Mouse (Mus musculus) MN1 (cell line): ENCODE results near the gene Trpc4.

ENCODE experiments used
- DNase-seq: peaks from one replicate; pipeline ENCODE4 v3.0.0-alpha.2; 2016; ENCODE audit warnings: low spot score

Trpc4 gene

DNA sequence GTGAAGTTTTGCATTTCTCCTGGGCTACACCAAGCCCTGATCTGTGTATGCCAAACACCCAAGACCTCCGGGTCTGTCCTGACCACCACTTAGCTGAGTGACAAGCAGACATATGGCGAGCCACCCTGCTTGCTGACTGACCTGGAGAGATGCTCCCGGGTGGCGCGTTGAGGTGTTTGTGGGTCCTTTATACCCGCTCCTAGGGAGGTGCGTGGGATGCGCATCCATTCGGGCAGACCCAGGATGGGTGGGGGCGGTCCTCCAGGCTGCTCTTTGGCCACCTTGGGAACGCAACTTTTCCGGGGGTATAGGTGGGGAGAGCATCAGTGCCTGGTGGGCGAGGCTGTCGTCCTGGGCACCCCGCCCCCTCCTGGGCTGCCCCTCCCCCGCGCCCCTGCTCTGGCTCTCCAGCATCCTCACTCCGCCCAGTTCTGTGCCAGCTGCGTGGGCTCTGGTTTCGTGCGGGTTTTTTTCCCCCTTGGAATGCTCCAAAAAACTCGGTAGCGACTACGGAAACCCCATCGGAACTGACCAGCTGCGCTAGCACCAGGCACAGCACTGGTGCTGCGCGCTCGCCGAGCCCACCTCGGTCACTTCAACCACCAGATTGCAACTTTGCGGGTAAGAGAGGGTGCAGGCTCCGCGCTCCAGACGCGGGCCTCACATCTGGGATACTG is at the start of gene Trpc4:
TSS of gene Trpc4 (plus strand) at position 397 of the 677 bp plus-strand sequence.
- DNase-seq = no peak

DNA sequence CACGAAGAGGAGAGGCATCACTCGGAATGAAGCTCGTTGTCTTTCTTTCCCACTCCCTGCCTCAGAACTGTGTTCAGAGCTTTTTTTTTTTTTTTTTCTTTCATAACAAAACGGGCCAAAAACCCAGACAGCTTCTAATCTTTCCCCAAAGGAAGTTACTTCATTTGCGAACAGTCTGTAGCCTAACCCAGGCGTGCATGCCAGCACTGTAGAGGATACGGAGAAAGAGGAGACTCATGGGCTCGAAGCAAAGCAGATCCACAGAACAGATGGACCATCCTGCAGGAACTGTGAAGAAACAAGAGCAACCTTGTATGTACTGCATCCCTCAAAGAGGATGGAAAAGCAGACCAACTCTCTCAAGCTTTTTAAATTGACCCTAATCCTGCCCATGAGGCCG is 44.3 kb upstream of the Trpc4 start:
- DNase-seq = no peak

DNA sequence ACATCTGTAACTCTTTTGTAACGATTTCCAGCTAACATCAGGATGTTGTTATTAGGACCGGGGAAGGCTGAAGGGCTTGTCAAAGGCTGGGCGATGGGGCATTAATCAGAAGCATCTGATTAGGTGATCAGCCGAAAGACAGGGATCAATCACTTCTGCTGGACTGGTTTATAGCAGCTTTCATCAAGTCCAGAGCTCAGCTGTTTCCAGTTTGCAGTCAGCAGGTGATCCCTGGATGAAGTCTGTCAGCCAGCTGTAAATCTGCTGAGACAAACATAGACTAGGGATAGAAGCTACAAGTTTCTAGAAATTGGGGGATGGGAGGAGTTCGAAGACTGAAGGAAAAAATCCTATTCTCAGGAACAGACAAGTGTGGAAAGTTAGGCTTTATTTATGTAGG is 20.5 kb upstream of the Trpc4 start:
- no peak for DNase-seq

DNA sequence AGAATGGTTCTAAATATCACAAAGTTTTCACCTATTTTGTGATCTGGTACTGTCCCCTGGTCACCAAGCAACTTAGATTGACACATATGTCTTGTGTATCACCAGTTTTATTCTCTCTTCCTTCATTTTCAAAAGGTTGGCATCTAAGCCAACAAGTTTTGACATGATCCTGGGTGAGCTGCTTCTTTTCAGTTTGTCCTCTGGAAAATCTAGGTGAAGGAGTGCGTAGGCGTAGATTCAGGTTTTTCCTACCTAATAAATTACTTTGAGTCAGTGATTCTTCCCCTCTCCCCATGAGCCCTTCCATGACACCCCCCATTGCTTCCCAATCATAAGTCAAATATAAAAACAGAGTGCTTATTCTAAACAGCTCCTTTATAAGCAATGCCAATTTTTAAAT is 14.5 kb upstream of the Trpc4 start:
- DNase-seq = no peak

DNA sequence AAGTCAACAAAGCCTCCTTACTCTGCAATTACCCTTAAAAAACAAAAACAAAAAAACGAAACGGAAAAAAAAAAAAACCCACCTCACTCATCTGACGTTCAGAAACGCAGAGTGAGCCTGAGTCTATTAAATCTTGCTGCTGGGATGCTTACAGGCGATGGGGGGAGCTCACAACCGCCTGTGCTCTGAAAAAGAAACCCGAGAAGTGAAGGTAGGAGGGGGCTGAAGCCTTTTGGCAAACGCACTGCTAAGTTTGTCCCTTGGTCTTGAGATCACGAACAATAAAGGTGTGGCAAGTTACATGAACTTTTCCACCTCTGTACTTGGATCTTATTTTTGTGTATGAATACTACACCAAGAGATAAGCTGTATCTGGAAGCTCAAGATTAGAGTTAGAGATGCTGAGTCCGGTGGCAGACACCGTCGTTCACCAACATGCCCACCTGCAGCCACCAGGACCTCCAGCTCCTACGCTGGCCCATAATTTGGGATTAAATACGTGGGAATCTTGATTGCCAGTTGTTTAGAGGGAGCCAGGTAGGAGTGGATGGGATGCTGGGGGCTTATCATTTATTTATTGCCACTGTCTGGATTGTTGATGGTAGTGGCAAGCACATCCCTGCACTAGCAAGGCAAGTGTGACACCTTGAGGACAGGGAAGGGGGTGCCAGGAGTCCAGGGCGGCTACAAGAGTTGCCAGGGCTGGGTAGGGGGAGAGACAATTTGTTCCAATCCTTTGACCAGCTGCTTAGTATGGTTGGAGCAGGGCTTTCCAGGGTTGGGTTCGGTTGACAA is 794 bp upstream of the Trpc4 start:
- no peak for DNase-seq

DNA sequence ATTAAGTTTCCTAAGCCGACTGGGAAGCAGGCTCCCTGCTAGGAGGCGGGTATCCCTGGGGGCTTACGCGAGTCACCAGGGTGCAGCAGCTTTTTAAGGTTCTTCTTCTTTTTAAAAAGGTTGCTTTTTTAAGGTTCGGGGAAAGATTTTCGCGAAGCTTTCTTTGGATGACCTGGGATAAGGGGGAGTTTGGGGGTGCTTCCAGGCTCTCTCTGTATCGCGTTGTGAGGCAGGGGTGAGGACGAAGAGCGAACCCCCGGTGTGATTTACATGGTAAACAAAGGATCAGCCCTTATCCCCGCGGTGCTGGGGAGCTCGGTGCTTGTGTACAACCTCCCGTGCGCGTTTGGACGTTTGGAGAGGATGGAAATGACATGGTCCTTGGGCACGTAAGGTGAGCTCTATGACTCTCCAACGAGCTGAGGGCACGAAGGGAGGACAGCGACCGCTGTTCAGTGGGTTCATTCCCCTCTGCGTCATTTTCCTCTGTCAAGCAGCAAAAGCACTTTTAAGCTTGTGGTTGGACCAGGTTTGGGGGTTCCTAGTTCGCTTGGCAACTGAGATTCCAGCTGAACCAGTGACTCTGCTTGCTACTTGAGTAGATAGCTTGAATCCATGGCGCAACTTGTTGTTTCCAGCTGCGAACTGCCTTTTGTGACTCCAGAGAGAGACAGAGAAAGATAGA is 623 bp downstream of the Trpc4 start:
- no peak for DNase-seq

DNA sequence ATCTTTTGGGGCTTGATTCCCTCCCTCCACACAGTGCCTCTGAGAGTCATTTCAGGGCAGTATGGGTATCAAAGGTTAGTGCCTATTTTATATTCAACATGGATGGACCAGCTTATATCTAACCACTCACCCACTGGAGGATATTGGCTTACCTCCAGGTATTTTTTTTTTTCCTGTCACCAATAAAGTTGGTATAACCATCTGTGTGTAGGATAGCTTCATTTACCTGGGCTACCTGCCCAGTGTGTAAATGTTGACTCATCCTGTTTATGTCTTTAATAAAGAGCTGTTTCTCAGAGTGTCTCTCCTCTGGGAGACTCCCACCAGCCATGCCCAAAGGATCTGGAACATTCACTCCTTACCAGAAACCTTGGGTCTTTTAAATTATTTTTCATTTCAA is 14.9 kb downstream of the Trpc4 start:
- no peak for DNase-seq

DNA sequence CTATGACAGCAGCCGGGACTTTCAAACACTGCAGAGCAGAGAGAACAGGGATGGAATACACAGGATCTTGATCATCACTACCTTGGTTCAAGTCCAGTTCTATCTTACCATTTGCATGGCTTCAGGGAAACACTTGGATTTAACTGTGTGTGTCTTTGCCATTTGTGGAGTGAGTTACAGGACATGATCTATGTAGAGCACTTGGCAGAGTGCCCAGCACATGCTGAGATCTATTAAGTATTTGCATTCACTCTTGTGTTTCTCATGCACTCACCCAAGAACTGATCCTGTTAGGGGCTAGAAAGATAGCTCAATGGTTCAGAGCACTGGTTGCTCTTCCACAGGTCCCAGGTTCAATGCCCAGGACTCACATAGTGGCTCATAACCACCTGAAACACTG is 21.5 kb downstream of the Trpc4 start:
- no peak for DNase-seq

DNA sequence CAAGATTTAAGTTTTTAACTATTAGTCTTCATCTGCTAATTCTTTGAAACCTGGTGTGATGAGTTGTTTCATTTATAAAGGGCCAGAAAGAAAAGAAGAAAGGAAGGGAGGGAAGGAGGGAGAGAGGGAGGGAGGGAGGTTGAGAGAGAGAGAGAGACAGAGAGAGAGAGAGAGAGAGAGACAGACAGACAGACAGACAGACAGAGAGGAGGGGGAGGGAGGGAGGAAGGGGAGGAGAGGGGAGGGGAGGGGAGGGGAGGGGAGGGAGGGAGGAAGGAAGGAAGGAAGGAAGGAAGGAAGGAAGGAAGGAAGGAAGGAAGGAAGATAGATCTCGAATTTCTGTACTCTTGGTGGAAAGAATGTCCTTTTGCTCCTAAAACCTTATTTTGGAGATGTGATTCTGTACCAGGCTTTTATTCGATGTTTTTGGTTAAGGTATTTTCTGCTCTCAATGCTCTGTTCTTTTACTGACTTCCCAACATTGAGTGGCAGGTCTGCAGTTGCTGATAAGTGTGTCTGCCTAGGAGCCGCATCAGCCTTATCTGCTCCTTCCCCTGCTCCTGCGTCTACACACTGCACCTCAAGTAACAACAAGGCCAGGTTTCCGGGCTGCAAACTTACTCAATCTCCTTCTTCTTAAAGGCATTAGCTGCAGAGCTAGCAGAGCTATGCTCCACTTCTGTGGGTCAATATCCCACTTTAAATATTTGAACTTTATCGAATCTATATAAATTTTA is 35.3 kb downstream of the Trpc4 start:
- no peak for DNase-seq

DNA sequence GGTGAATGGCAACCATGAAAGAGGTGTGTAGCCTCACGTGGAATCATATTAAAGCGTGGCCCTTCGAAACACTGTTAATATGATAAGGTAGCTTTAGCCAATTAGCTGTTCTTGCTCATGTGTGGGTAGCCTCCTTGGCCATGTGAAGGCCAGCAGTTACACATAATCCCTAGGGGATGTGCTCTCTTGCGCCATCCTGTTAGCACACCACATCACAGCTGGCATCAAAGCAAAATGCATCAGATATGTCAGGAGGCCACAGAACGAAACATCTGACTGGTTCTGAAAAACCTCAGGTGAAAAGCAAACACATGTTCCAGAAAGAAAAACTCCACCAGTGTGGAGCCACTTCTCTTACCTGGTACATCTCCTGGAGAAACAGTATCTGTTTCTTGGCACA is 45.4 kb downstream of the Trpc4 start:
- no peak for DNase-seq

DNA sequence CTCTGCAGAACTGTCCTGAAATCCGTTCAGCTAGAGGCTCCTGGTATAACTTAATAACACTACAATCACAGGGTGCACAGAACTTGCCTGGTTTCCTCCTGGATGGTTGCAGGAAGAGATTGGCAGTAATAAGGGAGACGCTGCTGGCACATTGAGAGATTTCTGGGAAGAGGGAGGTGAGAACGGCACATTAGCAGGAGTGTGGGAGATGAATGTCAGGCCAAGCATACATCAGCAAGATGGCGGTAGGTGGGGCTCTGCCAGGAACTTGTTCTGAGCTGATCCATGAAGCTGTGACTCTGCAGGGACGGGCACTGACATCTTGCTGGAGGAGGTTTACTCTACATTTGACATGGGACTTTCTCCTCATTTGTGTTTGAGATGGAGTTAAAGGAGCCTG is 48.6 kb downstream of the Trpc4 start:
- DNase-seq = no peak

DNA sequence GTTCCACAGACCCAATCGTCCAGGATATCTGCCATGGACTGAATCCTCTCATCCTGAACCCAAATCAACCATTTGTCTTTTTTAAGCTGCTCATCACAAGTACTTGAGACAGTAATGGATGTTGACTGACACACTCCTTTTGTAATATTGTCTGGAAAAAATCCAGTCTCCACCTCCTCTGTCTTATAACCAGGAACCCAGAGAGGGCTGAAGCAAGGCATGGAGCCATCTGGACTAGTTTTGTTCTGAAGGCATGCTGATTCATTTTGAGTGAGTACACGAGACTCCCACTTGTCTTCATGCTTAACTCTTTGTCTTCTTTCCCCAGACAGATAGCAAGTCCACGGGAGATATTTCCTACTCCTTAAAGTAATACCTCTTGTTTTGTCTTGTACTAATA is 54.3 kb downstream of the Trpc4 start:
- no peak for DNase-seq

DNA sequence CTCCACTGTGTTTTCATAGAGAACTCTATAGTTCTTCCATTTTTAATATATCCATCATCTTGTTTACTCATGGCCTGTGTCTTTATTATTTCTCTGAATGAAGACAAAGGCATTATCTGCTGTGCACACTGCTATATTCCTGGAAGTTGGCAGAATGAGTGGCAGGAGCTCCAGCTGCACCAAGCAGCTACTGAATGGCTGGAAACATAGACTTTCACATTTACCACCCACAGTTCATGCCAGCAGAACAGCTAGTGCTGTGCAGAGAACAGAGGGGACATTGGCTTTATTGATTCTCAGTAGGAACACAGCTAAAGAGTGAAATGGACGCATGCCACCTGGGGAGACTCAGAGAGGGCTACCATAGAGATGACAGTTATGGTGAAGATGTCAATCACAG is 55.6 kb downstream of the Trpc4 start:
- DNase-seq = no peak

DNA sequence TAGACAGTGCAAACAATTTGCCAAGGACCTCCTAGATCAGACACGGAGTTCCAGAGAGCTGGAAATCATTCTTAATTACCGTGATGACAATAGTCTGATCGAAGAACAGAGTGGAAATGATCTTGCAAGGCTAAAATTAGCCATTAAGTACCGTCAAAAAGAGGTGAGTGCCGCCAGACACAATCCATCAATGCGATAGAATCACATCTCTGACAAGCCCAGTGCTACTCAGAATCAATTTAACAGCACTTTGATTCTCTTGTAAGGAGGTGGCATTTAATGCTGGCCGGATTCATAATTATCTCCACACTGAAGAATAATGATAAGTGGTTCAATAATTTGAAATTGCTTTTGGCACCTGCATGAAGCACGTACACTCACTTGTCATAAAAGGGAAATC is 66.7 kb downstream of the Trpc4 start:
- DNase-seq = no peak

DNA sequence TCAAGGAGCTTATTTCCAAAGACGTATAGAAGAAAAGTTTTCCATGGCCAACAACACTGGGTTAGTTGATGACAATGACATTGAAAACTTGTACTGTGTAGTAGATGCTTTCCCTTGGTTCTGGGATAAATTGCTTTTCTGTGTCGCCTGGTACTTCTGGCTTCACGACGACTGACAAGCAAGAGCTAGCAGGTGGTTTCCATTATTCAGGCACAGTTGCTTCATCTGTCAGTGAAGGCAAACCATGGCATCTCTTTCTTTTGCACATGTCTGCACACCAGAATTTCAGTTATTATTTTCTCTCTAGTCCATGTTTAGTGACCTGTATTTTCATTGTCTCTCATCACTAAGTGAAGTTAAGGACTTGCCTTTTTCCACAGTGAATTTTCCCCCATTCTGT is 72.6 kb downstream of the Trpc4 start:
- DNase-seq = no peak

DNA sequence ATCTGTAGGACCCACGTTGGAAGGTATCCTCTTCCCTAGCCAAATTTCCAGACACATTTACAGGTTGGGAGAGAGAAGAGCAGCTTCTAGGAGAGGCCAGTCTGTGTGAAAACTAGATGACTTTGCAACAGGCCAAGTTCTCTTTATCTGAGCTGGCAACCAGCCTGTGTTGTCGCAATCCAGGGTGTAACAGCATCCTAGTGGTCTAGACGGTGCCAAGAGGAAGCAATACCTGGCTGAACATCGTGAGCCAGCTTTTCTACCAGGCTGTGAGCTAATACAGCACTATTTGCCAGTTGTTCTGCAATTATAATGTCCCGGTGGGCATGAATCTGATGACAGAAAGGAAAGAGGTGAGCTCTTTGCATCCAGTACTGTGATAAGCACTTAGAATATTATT is 83.1 kb downstream of the Trpc4 start:
- DNase-seq = no peak

DNA sequence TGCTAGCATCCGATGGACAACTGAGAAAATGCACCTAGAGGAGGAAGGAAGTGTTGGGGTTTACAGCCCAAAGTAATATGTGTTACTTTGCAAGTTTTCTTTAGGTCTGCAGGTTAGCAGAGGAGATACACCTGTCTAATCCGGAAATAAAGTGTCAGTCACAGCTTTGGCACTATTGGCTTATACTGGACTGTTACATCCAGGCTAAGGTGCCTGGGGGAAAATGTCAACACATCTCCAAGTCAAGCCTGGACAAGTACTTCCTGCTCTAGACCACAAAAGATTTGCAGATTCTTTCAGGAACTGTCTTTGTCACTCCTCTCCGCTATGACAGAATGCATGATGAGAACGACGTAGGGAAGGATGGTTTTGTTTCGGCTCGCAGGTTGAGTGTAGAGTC is 83.6 kb downstream of the Trpc4 start:
- no peak for DNase-seq

DNA sequence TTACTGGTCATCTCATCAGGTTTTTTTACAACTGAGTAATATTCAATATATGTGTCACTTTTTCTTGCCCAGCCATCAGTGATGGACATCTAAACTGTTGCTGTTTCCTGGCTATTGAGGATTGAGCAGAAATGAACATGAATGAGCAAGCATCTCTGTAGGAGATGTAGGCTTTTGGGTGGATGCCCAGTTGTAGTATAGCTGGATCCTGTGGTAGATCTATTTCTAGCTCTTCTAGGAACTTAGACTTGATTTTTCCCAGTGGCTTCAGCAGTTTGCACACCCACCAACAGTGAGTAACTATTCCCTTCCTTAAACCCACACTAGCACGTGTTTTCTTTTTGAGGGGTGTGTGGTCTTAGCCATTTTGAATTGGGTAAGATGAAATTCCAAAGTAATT is 87.3 kb downstream of the Trpc4 start:
- DNase-seq = no peak

DNA sequence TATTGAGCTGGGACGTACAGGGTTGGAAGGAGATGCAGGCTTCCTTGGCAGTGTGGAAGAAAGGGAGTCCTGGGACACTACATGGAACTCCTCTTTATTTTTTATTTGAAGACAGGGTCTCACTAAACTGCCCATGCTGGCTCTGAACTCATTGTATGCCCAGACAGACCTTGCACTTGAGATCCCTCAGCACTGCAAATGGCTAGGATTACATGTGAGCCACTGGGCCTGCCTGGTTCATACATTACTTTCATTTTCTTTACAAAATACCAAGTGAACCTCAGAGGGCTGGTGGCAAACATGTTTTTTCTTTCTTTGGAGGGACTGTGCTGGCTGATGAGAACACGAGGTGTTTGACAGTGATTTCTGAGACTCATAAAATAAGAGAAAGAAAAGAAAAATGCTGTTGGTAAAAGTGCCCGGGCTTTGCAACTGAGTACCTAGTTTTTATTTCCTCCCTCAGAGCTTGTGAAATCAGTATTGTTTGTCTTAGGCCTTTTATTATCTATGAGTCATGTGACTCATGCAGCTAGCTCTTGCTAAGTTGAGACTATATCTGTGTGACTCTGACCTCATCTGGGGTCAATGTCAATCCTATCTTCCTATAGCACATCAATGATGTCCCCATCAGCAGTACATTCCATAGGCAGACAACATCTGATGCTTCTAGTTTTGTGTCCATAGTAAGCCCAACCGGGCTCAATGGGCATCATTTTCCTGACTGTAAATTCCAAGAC is 89.1 kb downstream of the Trpc4 start:
- no peak for DNase-seq

DNA sequence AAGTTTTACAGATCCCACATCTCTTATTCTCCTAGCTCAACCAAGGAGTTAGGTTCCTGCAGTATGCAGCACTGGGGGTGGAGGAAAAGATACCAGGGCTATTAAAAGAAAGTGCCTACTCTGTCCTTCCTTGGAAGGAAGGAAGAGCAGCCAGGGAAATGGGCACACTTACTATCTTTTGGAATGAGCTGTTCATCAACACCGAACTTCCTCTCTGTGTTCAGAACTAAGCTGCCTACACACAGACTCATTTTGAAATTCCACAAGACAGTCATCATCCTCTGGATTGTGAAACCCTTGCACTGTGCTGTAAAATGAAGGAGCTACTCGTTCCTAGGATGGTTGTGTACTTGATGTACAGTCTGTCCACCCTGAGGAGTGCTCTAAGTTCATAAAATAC is 90.6 kb downstream of the Trpc4 start:
- DNase-seq = no peak

DNA sequence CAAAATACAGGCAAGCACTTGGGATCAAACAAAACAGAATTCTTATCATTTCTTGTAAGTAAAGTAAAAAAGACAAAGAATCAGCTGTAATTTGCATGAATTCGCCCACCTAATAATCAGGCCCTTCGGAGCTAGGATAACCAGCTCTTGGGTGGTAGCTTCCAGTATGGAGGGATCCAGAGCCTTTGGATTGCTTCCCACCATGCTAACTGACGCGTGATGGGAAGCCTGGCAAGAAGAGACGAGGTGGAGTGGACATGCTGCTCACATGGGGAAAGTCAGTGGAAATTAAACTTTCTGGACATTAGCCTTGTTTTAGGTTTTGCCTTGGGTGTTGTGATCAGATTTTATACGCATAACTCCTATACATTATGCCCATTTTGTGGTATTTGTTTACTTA is 93.5 kb downstream of the Trpc4 start:
- no peak for DNase-seq

DNA sequence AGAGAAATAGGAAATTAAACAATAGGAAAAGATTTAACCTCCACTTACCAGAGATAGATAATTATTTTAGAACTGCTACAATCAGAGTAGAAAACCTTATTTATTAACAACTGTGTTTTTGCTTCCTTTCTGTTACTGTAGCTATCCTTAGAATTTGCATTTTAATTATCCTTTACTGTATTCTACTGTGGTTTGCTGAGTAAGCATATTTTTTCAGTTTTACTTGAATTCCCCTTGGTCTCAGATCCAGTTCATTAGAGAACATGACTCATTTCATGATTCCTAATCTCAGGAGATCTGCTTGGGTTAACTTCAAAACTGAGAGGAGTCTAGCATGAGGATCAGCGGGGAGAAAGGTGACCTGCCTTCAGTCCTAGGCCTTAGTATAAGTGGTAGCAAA is 111.1 kb downstream of the Trpc4 start:
- no peak for DNase-seq
